In the genomic region with DNA sequence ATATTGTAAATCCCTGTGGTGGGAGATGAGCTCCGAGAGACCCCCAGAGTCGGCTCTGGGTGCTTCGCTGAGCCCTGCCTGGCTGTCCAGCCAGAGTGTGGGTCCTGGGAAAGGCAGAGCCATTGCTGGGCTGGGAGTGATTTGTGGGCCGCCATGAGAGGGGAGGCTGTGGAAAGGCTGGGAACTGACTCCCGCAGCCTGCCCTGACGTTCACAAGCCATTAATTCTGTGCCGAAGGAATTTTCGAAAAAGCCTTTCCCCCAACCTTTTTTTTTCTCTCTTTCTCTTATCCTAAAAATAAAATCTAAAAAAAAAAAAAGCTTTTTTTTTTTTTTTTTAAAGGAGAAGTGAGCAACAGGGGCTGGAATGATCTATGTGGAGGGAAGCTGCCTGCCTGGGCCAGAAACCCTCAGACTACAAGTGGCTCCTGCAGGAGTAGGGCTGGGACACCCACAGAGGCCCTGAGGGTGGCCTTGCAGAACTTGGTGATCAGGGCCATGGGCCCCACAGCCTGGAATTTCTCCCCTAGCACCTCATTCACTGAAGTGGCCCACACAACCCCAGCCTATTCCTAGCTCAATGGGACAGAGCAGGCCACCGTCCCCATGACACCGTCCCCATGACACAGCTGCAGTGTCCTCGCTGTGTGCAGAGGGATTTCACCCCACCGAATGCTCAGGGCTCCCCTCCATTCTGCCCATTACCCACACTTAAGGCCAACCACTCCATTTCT, we compare ENCODE assay signal across 11 mouse cellular contexts. TPM values are rescaled to one million over a fixed set of nuclear protein-coding genes. Genes with fewer than 3 reads are reported as not detected.
A peak's percentile ranks its signal among the peaks of the same experiment; 100 is the strongest.
DNase-seq lines count a peak whose midpoint lies in the region; ATAC-seq and TF ChIP-seq lines count a peak whose summit lies in the region.
"Had no signal": no experiment of that assay in that cellular context is flagged by ENCODE, and none has a peak within 500 bp of the region (broad histone marks: within the 10 kb centered on the region; RNA-seq: fewer than 3 reads in every experiment).

No protein-coding gene starts in this region.

- no peak for TF ChIP-seq CTCF in kidney, postnatal 0 days (IDR thresholded peaks at IDR 0.05; ENCODE audit: low read depth)
- TF ChIP-seq CTCF in intestine, postnatal 0 days (IDR thresholded peaks at IDR 0.05; ENCODE audit: low read depth), result no peak

- 0 out of 2 replicates have a peak overlapping the region, but pooled peaks have one; percentile 35 for H3K9ac ChIP-seq in kidney, postnatal 0 days (ENCODE audit: low read depth, low read length)
- H3K9ac ChIP-seq in intestine, postnatal 0 days (ENCODE audit: low read depth, low read length), result no peak overlapping the region
- H3K9ac ChIP-seq in neural tube, embryonic 15.5 days (replicated peaks), result no peak overlapping the region

- no peak overlapping the region for H3K4me3 ChIP-seq in kidney, postnatal 0 days (replicated peaks; ENCODE audit: low read depth, low read length)
- no peak overlapping the region for H3K4me3 ChIP-seq in intestine, postnatal 0 days (ENCODE audit: low read depth, low read length)
- no peak overlapping the region for H3K4me3 ChIP-seq in neural tube, embryonic 15.5 days (replicated peaks)

- DNase-seq in adrenal gland, postnatal 36 days, result peak; percentile 57 to 66
- DNase-seq in adrenal gland, postnatal 14 days, result no peak
- peak; percentile 96 for DNase-seq in kidney, postnatal 0 days (ENCODE audit: low spot score)
- DNase-seq in kidney, adult 8-10 months, result no peak
- no peak for DNase-seq in ovary, adult 18-20 months (ENCODE audit: low spot score)
- DNase-seq in frontal cortex, postnatal 10 days (ENCODE audit: low spot score in 2 of 2), result no peak
- DNase-seq: gastrocnemius, postnatal 14 days had no signal

- WGBS in kidney, postnatal 0 days, result 27% methylated on average over 12 of the region's 12 CpGs
- WGBS in intestine, postnatal 0 days, result 67% methylated on average over 12 of the region's 12 CpGs
- 32% methylated on average over 12 of the region's 12 CpGs for WGBS in neural tube, embryonic 15.5 days

- H3K27ac ChIP-seq in kidney, postnatal 0 days, result peak overlapping the region; percentile 89
- 0 out of 2 replicates have a peak overlapping the region, but pooled peaks have one; percentile 7 for H3K27ac ChIP-seq in intestine, postnatal 0 days (ENCODE audit: low read depth, low read length)
- peak overlapping the region; percentile 15 for H3K27ac ChIP-seq in neural tube, embryonic 15.5 days (replicated peaks)
- H3K27ac ChIP-seq: macrophage had no signal

- no peaks in the 10 kb centered on the region for H3K27me3 ChIP-seq in kidney, postnatal 0 days (ENCODE audit: insufficient read depth, low read length)
- no peaks in the 10 kb centered on the region for H3K27me3 ChIP-seq in intestine, postnatal 0 days (replicated peaks; ENCODE audit: control insufficient read depth, insufficient read depth, low read length)
- no peaks in the 10 kb centered on the region; the same call in 1 of the 2 replicates for H3K27me3 ChIP-seq in neural tube, embryonic 15.5 days (replicated peaks)

- peak overlapping the region; percentile 42 for H3K4me2 ChIP-seq in kidney, postnatal 0 days (ENCODE audit: low read length)
- no peak overlapping the region for H3K4me2 ChIP-seq in intestine, postnatal 0 days (replicated peaks; ENCODE audit: low read depth)
- no peak overlapping the region for H3K4me2 ChIP-seq in neural tube, embryonic 15.5 days

- H3K36me3 ChIP-seq in kidney, postnatal 0 days (ENCODE audit: insufficient read depth, low read length), result peaks cover under 1% of the 10 kb centered on the region; the same call in 1 of the 2 replicates
- no peaks in the 10 kb centered on the region for H3K36me3 ChIP-seq in intestine, postnatal 0 days (ENCODE audit: control insufficient read depth, insufficient read depth)
- no peaks in the 10 kb centered on the region for H3K36me3 ChIP-seq in neural tube, embryonic 15.5 days

- H3K4me1 ChIP-seq in kidney, postnatal 0 days (replicated peaks; ENCODE audit: insufficient read depth, low read length), result peaks cover 48% of the 10 kb centered on the region
- H3K4me1 ChIP-seq in intestine, postnatal 0 days (replicated peaks; ENCODE audit: control insufficient read depth, insufficient read depth, low read length), result no peaks in the 10 kb centered on the region
- peaks cover 36% of the 10 kb centered on the region for H3K4me1 ChIP-seq in neural tube, embryonic 15.5 days

- no peak; the same call in 1 of the 2 replicates for ATAC-seq in kidney, postnatal 0 days (replicated peaks; ENCODE audit: low FRiP score, low read depth)
- no peak for ATAC-seq in intestine, postnatal 0 days
- ATAC-seq in neural tube, embryonic 15.5 days (ENCODE audit: low FRiP score), result no peak

- no peaks in the 10 kb centered on the region for H3K9me3 ChIP-seq in kidney, postnatal 0 days (replicated peaks; ENCODE audit: low read length)
- no peaks in the 10 kb centered on the region for H3K9me3 ChIP-seq in intestine, postnatal 0 days (ENCODE audit: control insufficient read depth)
- no peaks in the 10 kb centered on the region for H3K9me3 ChIP-seq in neural tube, embryonic 15.5 days (replicated peaks)

RNA-seq across cellular contexts. Expression of a gene that starts 11.3 kb away (rescaled TPM):
- total RNA-seq in adrenal gland, postnatal 36 days (2021), result 100 to 1,000 TPM; 140 to 167 TPM
- total RNA-seq in adrenal gland, postnatal 14 days (2021), result 154 and 173 TPM in 2 replicates
- polyA plus RNA-seq in kidney, postnatal 0 days (2015; fragmentation: Nextera tagmentation; extraction: Ambion mirVana), result 42.3 and 42.4 TPM in 2 replicates
- 8.2 and 9.6 TPM in 2 replicates for polyA plus RNA-seq in intestine, postnatal 0 days (2015; fragmentation: Nextera tagmentation; extraction: Ambion mirVana)
- 8.8 and 9.8 TPM in 2 replicates for polyA plus RNA-seq in neural tube, embryonic 15.5 days (2015; fragmentation: Nextera tagmentation; extraction: Ambion mirVana)

RNA-seq across cellular contexts. Expression of a gene that starts 38.7 kb away (rescaled TPM):
- total RNA-seq in adrenal gland, postnatal 36 days (2021), result not detected
- total RNA-seq in adrenal gland, postnatal 14 days (2021), result not detected in 2 replicates
- not detected in 2 replicates for polyA plus RNA-seq in kidney, postnatal 0 days (2015; fragmentation: Nextera tagmentation; extraction: Ambion mirVana)
- not detected in 2 replicates for polyA plus RNA-seq in intestine, postnatal 0 days (2015; fragmentation: Nextera tagmentation; extraction: Ambion mirVana)
- polyA plus RNA-seq in neural tube, embryonic 15.5 days (2015; fragmentation: Nextera tagmentation; extraction: Ambion mirVana), result not detected in 2 replicates
- total RNA-seq: gastrocnemius, postnatal 14 days; layer of hippocampus, postnatal 10 days had no signal
- polyA plus RNA-seq: macrophage had no signal

RNA-seq across cellular contexts. Expression of a gene that starts 51.9 kb away (rescaled TPM):
- under 1 TPM; 0.23 to 0.59 TPM for total RNA-seq in adrenal gland, postnatal 36 days (2021)
- 0.56 and 0.74 TPM in 2 replicates for total RNA-seq in adrenal gland, postnatal 14 days (2021)
- not detected in 2 replicates for polyA plus RNA-seq in kidney, postnatal 0 days (2015; fragmentation: Nextera tagmentation; extraction: Ambion mirVana)
- polyA plus RNA-seq in intestine, postnatal 0 days (2015; fragmentation: Nextera tagmentation; extraction: Ambion mirVana), result 0.16 TPM in 1 of 2 replicates, not detected in the other
- polyA plus RNA-seq in neural tube, embryonic 15.5 days (2015; fragmentation: Nextera tagmentation; extraction: Ambion mirVana), result 2.0 and 2.1 TPM in 2 replicates
- polyA plus RNA-seq: macrophage had no signal

Comparison
In these comparisons a context has a peak if more than half of its experiments do, and no peak if none do; other contexts are left out.
1. DNase-seq: peak in adrenal gland, postnatal 36 days (2 of 2) and kidney, postnatal 0 days (single experiment); none in adrenal gland, postnatal 14 days (single experiment), kidney, adult 8-10 months (0 of 2), ovary, adult 18-20 months (single experiment) and frontal cortex, postnatal 10 days (0 of 2).
2. H3K27ac ChIP-seq: peak in every context shown above with its lines; median percentile 89 in kidney, postnatal 0 days; 15 in neural tube, embryonic 15.5 days; 7 in intestine, postnatal 0 days.